Mouse (Mus musculus) liver, embryonic 13.5 days (tissue): ENCODE measurements around the gene Il1rap. TPM values are rescaled to one million over a fixed set of nuclear protein-coding genes. Genes with fewer than 3 reads are reported as not detected.

Experiments
- ATAC-seq: fragments of 200-750 bp; cut with Nextera tagmentation; 2 replicates; pipeline ENCODE4 v1.8.0; 2017; ENCODE audit warnings: low read depth, mild to moderate bottlenecking, moderate number of reproducible peaks, moderate library complexity
- DNase-seq: peaks from one replicate; pipeline ENCODE4 v3.0.0; 2022
- H3K27ac ChIP-seq: fragments of 300-500 bp; sonication (generic); 2 replicates; pipeline ENCODE4 v1.5.1; 2015; ENCODE audit warnings: moderate library complexity, mild to moderate bottlenecking, inconsistent platforms
- H3K27me3 ChIP-seq: fragments of 300-500 bp; sonication (generic); 2 replicates; pipeline ENCODE4 v1.6.1; 2015; ENCODE audit warnings: mild to moderate bottlenecking, inconsistent platforms
- H3K36me3 ChIP-seq: fragments of 300-500 bp; sonication (generic); 2 replicates; pipeline ENCODE4 v1.6.1; 2015; ENCODE audit warnings: mild to moderate bottlenecking, inconsistent platforms
- H3K4me1 ChIP-seq: fragments of 300-500 bp; sonication (generic); replicated peaks from 2 replicates; pipeline ENCODE4 v1.6.1; 2015; ENCODE audit warnings: inconsistent platforms
- H3K4me2 ChIP-seq: fragments of 300-500 bp; sonication (generic); 2 replicates; pipeline ENCODE4 v1.6.1; 2015; ENCODE audit warnings: inconsistent platforms, mild to moderate bottlenecking, moderate library complexity
- H3K4me3 ChIP-seq: fragments of 300-500 bp; sonication (generic); replicated peaks from 2 replicates; pipeline ENCODE4 v1.5.1; 2015; ENCODE audit warnings: mild to moderate bottlenecking, inconsistent platforms
- H3K9ac ChIP-seq: fragments of 300-500 bp; sonication (generic); 2 replicates; pipeline ENCODE4 v1.6.1; 2015; ENCODE audit warnings: mild to moderate bottlenecking, inconsistent platforms
- H3K9me3 ChIP-seq: fragments of 300-500 bp; sonication (generic); replicated peaks from 2 replicates; pipeline ENCODE4 v1.6.1; 2016; ENCODE audit warnings: inconsistent platforms
- WGBS: fragments of 180-500 bp; shearing (Covaris S2); methylation state at CpG from one replicate; pipeline ENCODE4 v1.1.7; 2015; ENCODE audit not compliant: insufficient replicate concordance; 5-methylcytosine and 5-hydroxymethylcytosine counted together
- polyA plus RNA-seq: library from polyadenylated mRNA; unstranded; fragments of >200 nt; fragmentation: Nextera tagmentation; extraction: Ambion mirVana; gene quantifications from 2 replicates; pipeline ENCODE4 v1.2.1, GENCODE M21; 2015

Il1rap gene
- polyA plus RNA-seq: 1.8 and 1.9 TPM in 2 replicates

DNA sequence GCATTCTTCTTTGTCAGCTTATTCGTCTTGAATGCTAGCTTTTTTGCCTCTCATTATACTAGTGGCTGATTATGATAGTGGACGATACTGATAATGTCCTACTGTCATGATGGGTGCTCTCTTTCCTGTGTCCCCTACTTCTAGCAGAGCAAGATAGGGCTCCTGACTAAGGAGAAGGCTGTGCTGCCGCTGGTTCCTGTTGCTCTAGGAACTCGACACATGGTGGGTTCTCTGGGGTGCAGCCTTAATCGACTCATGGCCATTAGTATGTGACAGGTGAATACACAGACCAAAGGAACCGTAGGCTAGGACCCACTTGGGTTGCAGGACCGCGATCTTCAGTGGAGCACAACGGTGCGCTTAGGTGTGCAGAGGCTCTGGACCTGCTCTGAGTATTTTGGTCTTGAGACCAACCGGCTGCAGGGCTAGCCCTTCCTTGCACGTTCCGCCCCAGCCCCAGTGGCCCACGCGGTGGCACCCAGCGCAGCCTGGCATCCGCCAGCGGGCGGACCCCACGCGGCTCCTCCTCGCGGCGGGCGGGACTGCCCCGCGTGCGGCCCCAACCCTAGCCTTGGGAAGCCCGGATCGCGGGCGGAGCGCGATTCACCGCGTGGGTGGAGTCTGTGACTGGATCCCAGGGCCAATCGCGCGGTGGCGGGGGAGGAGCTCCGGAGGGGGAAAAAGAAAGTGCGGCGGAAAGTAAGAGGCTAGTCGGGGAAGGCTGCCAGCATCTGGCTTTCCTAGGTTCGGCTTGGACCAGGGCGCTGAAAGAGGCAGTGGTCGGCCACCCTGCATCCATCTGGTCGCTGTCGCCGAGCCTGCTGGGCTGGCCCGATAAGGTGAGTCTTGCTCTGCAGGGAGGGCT lies at the start of gene Il1rap:
TSS of gene Il1rap (plus strand) at position 657 of the 865 bp plus-strand sequence.
- DNase-seq: peak; percentile 82
- Histone ChIP-seq H3K27ac (no peak within 1 kb of the TSS), H3K27me3 (no peaks in the 10 kb centered on the region), H3K9me3 (no peaks in the 10 kb centered on the region), H3K4me2 (peak within 1 kb of the TSS; percentile 78), H3K4me1 (peaks cover 15% of the 10 kb centered on the region), H3K4me3 (peak within 1 kb of the TSS; percentile 74), H3K36me3 (no peaks in the 10 kb centered on the region), H3K9ac (peak within 1 kb of the TSS; percentile 74)
- WGBS: 2% methylated on average over 51 of the region's 51 CpGs
- ATAC-seq: peak; percentile 97

DNA sequence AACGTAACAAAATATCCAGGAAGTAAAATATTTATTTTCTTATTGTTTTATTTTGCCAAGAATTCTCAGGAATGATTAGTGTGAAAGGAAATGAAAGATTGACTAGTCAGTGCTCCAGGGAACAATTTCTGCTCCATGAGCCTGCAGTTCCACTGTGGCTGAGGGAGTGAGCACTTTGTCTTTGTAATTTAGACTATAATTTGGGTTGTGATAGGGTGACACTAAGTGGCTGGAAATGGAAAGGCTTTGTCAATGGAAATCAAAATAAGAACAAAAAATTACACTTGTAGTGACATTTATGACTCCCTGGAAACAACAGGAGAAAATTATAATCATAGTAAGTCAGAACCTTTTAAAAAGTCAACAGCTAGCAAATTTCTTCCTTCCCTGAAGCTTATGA lies 49.2 kb upstream of the Il1rap start:
- Histone ChIP-seq H3K4me1 (no peaks in the 10 kb centered on the region), H3K9me3 (no peaks in the 10 kb centered on the region), H3K9ac (no peak overlapping the region), H3K27me3 (no peaks in the 10 kb centered on the region), H3K27ac (no peak overlapping the region), H3K4me3 (no peak overlapping the region), H3K4me2 (no peak overlapping the region), H3K36me3 (no peaks in the 10 kb centered on the region)
- no peak for ATAC-seq
- DNase-seq: no peak
- 66% methylated on average over 1 of the region's 1 CpGs for WGBS

DNA sequence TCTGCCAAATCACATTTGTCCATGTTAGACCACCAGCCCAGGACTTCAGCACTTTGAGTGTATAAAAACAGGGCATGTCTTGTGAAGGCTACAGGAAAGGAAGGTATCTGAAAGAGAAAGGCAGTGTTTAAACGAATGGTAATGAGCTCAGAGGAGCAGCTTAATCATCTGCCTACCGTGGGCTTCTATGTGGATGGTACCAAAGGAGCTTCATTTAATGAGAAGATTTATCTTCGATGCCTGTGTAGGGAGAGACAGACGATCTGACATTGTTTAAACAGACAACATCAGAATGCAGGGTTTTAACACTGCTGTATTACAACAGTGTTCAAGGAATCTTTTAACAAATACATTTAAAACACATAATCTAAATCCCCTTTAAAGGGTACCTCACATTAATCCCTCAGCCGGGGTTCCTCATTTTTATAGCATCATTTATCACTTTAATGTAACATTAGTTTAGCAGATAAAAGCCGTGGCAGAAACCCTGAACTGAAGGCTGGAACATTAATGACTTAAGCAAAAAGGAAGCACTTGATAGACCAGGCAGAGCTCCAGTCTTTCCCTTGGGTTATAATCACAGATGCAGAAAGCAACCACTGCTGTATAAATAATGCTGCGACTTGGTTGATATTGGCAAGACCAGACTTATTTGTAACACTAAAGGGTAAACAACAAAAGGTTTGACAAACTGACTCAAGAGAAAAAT lies 35.2 kb upstream of the Il1rap start:
- Histone ChIP-seq H3K36me3 (no peaks in the 10 kb centered on the region), H3K4me1 (no peaks in the 10 kb centered on the region), H3K4me2 (no peak overlapping the region), H3K4me3 (no peak overlapping the region), H3K27me3 (no peaks in the 10 kb centered on the region), H3K27ac (no peak overlapping the region), H3K9ac (no peak overlapping the region), H3K9me3 (no peaks in the 10 kb centered on the region)
- DNase-seq (no peak), ATAC-seq (no peak)
- WGBS: 33% methylated on average over 7 of the region's 7 CpGs

DNA sequence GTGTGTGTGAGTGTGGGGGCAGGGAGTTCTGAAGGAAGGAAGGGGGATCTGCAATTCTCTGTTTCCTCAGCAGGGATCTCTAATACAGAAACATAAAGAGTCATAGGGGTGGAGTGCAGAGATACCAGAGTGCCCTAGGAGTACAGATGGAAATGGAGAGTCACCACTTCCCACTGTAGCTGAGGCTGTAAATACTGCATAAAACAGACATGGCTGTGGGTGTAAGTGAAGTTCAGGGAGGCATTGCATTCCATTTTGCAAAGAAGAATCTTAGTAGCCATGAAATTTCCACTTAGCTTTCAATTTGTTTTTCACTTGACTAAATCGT lies 34.7 kb upstream of the Il1rap start:
- WGBS: 56% methylated on average over 1 of the region's 1 CpGs
- Histone ChIP-seq H3K4me1 (no peaks in the 10 kb centered on the region), H3K27me3 (no peaks in the 10 kb centered on the region), H3K9ac (no peak overlapping the region), H3K27ac (no peak overlapping the region), H3K9me3 (no peaks in the 10 kb centered on the region), H3K4me3 (no peak overlapping the region), H3K4me2 (no peak overlapping the region), H3K36me3 (no peaks in the 10 kb centered on the region)
- DNase-seq (no peak), ATAC-seq (no peak)

DNA sequence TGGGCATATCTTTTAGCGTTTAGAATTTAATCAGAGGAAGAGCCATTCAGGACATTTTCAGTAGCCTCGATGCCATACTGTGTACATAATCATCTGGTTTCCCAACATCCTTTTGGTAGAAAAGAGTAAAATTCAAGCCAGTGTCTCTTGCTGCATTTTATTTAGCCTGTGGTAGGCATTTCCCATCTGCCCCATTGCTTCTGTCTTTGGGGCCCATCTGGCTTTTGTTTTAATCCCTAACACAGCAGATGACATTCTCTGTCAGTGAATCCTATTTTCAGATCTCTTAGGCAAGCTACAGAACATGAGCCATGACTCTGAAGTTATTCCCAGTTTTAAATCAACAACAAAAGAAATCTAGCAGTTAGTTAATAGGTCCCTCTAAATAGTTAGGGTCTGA lies 32.3 kb upstream of the Il1rap start:
- DNase-seq (no peak), ATAC-seq (no peak)
- H3K9ac ChIP-seq: no peak overlapping the region
- H3K4me1 ChIP-seq: no peaks in the 10 kb centered on the region
- no peaks in the 10 kb centered on the region for H3K27me3 ChIP-seq
- H3K9me3 ChIP-seq: no peaks in the 10 kb centered on the region
- WGBS: 67% methylated on average over 2 of the region's 2 CpGs
- no peak overlapping the region for H3K27ac ChIP-seq
- no peak overlapping the region for H3K4me2 ChIP-seq
- H3K36me3 ChIP-seq: no peaks in the 10 kb centered on the region
- H3K4me3 ChIP-seq: no peak overlapping the region

DNA sequence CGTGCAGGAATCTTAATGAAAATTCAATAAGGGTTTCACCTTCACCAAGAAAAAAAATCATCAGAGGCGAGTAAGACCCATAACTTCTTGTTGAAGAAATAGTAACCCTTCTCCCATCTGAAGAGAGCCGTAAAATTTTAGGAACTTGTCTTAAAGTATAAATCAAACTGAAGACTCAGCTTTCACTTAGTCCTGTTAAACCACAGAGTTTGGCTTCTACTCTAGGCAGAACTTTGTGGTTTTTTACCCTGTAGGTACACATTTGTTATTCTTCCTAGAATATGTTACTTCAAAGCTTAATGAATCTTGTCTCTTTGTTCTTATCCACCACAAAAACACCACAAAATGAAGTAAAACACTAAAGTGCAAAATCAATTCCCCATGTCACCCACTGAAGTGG lies 29.3 kb upstream of the Il1rap start:
- Histone ChIP-seq H3K9ac (no peak overlapping the region), H3K36me3 (no peaks in the 10 kb centered on the region), H3K9me3 (no peaks in the 10 kb centered on the region), H3K4me2 (no peak overlapping the region), H3K27ac (no peak overlapping the region), H3K4me1 (no peaks in the 10 kb centered on the region), H3K4me3 (no peak overlapping the region), H3K27me3 (no peaks in the 10 kb centered on the region)
- DNase-seq (no peak), ATAC-seq (no peak)
- 46% methylated on average over 3 of the region's 3 CpGs for WGBS

DNA sequence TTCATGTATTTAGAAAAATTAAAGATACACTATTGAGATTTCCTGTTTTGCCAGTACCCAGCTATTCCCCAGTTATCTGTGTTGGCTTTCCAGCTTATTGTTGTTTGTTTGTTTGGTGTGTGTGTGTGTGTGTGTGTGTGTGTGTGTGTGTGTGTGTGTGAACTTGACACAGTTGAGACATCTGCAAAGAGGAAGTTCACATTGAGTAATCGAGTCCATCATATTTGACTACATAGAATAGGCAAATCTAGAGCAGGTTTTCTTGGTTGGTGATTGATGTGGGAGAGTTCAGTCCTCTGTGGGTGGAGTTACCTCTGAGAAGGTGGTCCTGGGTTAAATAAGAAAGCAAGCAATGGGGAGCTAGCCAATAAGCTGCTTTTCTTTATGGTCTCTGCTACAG lies 22.7 kb upstream of the Il1rap start:
- no peak for ATAC-seq
- Histone ChIP-seq H3K4me3 (no peak overlapping the region), H3K4me2 (no peak overlapping the region), H3K9ac (no peak overlapping the region), H3K27ac (no peak overlapping the region), H3K27me3 (no peaks in the 10 kb centered on the region), H3K9me3 (no peaks in the 10 kb centered on the region), H3K4me1 (no peaks in the 10 kb centered on the region), H3K36me3 (no peaks in the 10 kb centered on the region)
- DNase-seq: no peak
- 47% methylated on average over 1 of the region's 1 CpGs for WGBS

DNA sequence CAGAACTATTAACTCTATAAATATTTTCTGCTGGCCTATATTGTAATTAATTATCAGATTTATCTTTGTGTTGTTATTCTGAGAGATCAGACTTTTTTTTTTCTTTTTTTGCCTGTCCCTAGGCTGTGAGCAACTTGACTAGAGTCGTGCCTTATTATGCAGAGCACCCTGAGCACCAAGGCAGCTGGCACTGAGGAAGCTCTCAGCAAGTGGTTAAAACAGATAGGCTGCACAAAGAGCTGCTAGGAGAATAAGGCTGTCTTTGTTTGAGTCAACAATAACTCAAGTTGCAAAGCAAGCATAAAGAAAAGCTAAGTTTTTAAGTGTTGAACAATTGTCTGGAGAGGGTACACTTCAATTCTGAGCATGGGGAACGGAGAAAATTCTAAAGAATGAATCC lies 19.8 kb upstream of the Il1rap start:
- no peak for ATAC-seq
- DNase-seq: no peak
- WGBS: 37% methylated on average over 2 of the region's 2 CpGs
- no peak overlapping the region for H3K27ac ChIP-seq
- H3K27me3 ChIP-seq: no peaks in the 10 kb centered on the region
- H3K9me3 ChIP-seq: no peaks in the 10 kb centered on the region
- no peak overlapping the region for H3K4me3 ChIP-seq
- no peaks in the 10 kb centered on the region for H3K4me1 ChIP-seq
- no peaks in the 10 kb centered on the region for H3K36me3 ChIP-seq
- H3K9ac ChIP-seq: no peak overlapping the region
- no peak overlapping the region for H3K4me2 ChIP-seq

DNA sequence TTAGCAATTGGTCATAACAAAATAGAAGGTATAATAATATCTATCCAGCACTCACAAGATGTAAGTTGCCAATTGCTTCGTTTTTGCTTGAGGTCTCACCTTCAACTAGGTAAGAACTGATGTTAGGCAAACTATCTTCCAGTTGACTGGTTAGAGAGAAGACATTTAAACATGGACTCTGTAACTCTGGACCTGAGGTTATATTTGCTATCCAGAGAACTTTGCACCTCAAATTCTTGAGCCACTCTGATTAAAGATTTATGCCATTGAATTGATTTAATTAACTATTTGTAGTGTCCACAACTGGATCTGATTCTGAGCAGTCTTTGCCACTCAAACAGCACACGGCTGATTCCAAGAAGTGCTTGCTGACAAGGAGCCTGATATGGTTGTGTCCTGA lies 18.7 kb upstream of the Il1rap start:
- H3K9ac ChIP-seq: no peak overlapping the region
- no peak overlapping the region for H3K4me2 ChIP-seq
- WGBS: 45% methylated on average over 2 of the region's 2 CpGs
- H3K27ac ChIP-seq: no peak overlapping the region
- no peaks in the 10 kb centered on the region for H3K4me1 ChIP-seq
- no peak overlapping the region for H3K4me3 ChIP-seq
- no peaks in the 10 kb centered on the region for H3K27me3 ChIP-seq
- H3K36me3 ChIP-seq: no peaks in the 10 kb centered on the region
- no peaks in the 10 kb centered on the region for H3K9me3 ChIP-seq
- ATAC-seq: no peak
- no peak for DNase-seq

DNA sequence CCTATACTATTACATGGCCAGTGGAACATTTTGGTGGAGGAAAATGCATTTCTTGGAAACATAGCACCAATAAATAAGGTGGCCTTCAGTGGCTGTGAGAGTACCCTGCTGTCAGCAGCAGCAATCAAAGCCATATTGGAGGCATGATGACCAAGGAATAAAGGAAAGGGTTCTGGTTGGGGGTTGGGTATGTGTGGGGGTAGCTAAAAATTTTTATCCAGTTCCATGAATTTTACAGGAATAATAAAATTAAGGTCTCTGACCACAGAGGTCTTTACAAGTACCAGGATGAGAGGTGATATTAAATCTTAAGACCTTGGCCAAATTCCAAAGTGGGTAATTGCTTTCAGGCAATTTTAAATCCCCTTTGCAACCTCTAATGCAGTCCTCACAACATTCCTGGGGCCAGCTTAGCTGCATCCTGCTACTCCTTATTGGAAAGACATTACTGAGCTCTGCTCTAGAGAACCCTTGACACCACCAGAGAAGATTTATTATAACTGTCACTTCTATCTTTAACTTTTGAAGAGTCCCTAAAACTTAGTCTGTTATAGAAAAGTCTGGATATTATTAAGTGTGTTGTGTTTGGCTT lies 12.0 kb upstream of the Il1rap start:
- Histone ChIP-seq H3K27ac (no peak overlapping the region), H3K36me3 (no peaks in the 10 kb centered on the region), H3K4me1 (no peaks in the 10 kb centered on the region), H3K9ac (no peak overlapping the region), H3K4me2 (no peak overlapping the region), H3K4me3 (no peak overlapping the region), H3K27me3 (no peaks in the 10 kb centered on the region), H3K9me3 (no peaks in the 10 kb centered on the region)
- DNase-seq (no peak), ATAC-seq (no peak)

DNA sequence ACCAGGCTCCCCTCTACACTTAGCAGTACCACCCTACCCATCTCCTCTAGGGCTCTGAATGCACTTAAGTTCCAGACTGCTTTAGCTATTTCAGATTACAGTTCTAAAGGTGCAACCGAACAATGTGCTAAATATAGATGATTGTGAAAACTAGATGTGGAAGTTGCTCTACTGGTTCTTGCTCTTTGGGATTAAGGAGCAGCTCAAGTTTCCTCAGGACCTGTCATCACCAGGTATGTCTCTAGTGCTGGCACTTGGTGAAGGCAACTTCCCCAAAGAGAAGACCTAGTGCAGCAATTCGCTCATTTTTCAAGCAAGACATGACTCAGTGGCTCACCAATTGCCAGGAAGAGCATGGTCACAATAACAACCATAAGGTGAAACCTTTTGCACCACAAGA lies 9.7 kb upstream of the Il1rap start:
- Histone ChIP-seq H3K9me3 (no peaks in the 10 kb centered on the region), H3K4me1 (no peaks in the 10 kb centered on the region), H3K4me2 (no peak overlapping the region), H3K36me3 (no peaks in the 10 kb centered on the region), H3K27ac (no peak overlapping the region), H3K27me3 (no peaks in the 10 kb centered on the region), H3K9ac (no peak overlapping the region), H3K4me3 (no peak overlapping the region)
- ATAC-seq (no peak), DNase-seq (no peak)
- WGBS: 60% methylated on average over 2 of the region's 2 CpGs
